Mouse (Mus musculus) adrenal gland, adult 2 months (tissue): ENCODE results near the gene Gata2. TPM values are rescaled to one million over a fixed set of nuclear protein-coding genes. Genes with fewer than 3 reads are reported as not detected.

ENCODE experiments used
- DNase-seq: peaks from one replicate; pipeline ENCODE4 v3.0.0; 2021
- polyA plus RNA-seq: library from polyadenylated mRNA; depleted of rRNA; stranded (reverse); fragments of >200 nt; gene quantifications from 2 replicates; pipeline ENCODE4 v1.2.3, GENCODE M21; 2012
- total RNA-seq, 2 experiments: library from RNA; stranded (reverse); gene quantifications; 2 replicates each; pipeline ENCODE4 v1.2.3; 2021

The Gata2 gene
- total and polyA plus RNA-seq, 3 experiments: 23.0 to 184 (median 52.6) TPM

GRCm38 (mm10) chr6:88194978-88195325 lies 1.3 kb downstream of the Gata2 start:
- no peak for DNase-seq

GRCm38 (mm10) chr6:88196054-88196732 lies 2.5 kb downstream of the Gata2 start:
- peak; percentile 13 for DNase-seq

- peak; percentile 15 for DNase-seq
Measured at GRCm38 (mm10) chr6:88196733-88197312, 3.1 kb downstream of the Gata2 start.

GRCm38 (mm10) chr6:88197313-88198069 lies 3.8 kb downstream of the Gata2 start:
- peak; percentile 59 for DNase-seq

- DNase-seq: peak; percentile 93
Measured at GRCm38 (mm10) chr6:88198070-88198940, 4.6 kb downstream of the Gata2 start.

GRCm38 (mm10) chr6:88199001-88199717 lies 5.5 kb downstream of the Gata2 start:
- peak; percentile 37 for DNase-seq

GRCm38 (mm10) chr6:88199718-88200692 lies 6.3 kb downstream of the Gata2 start:
- no peak for DNase-seq

GRCm38 (mm10) chr6:88200693-88201609 lies 7.3 kb downstream of the Gata2 start:
- peak; percentile 7 for DNase-seq

- DNase-seq: peak; percentile 24
Measured at GRCm38 (mm10) chr6:88201926-88202700, 8.4 kb downstream of the Gata2 start.

GRCm38 (mm10) chr6:88202921-88203690 lies 9.4 kb downstream of the Gata2 start:
- peak; percentile 73 for DNase-seq

- peak; percentile 52 for DNase-seq
Measured at GRCm38 (mm10) chr6:88203791-88204405, 10.2 kb downstream of the Gata2 start.

- peak; percentile 5 for DNase-seq
Measured at GRCm38 (mm10) chr6:88204531-88205385, 11.1 kb downstream of the Gata2 start.

GRCm38 (mm10) chr6:88205386-88205700 lies 11.7 kb downstream of the Gata2 start:
- peak; percentile 24 for DNase-seq

GRCm38 (mm10) chr6:88205937-88206336 lies 12.2 kb downstream of the Gata2 start:
- DNase-seq: peak; percentile 50

- no peak for DNase-seq
Measured at GRCm38 (mm10) chr6:88206566-88206965, 12.9 kb downstream of the Gata2 start.

- no peak for DNase-seq
Measured at GRCm38 (mm10) chr6:88207403-88208033, 13.8 kb downstream of the Gata2 start.
